Mouse (Mus musculus) MEL (cell line): ENCODE data around the gene Myo7a.

Experiments
- CHD2 ChIP-seq: IDR thresholded peaks from 2 replicates; pipeline ENCODE4 v1.6.1; 2011; ENCODE audit warnings: low read length, improper control_type of control experiment
- CTCF ChIP-seq, 3 experiments: IDR thresholded peaks in 2 of 3; conservative IDR thresholded peaks in 1 of 3; 2 replicates each; pipeline ENCODE4 v1.5.1; 2011 to 2012; ENCODE audit warnings: low read length in 3 of 3, low read depth in 2 of 3, mild to moderate bottlenecking in 2 of 3, improper control_type of control experiment in 1 of 3, inconsistent platforms in 1 of 3, mixed read lengths in 1 of 3, moderate library complexity in 1 of 3; ENCODE audit not compliant: control insufficient read depth in 1 of 3, insufficient read depth in 1 of 3, poor library complexity in 1 of 3, severe bottlenecking in 1 of 3
- POLR2A ChIP-seq, 2 experiments: IDR thresholded peaks; 2 replicates each; pipeline ENCODE4 v1.6.1; 2011 to 2012; ENCODE audit warnings: low read length in 2 of 2, mild to moderate bottlenecking in 2 of 2, control low read depth in 1 of 2, improper control_type of control experiment in 1 of 2, low read depth in 1 of 2, moderate library complexity in 1 of 2; ENCODE audit not compliant: control insufficient read depth in 1 of 2, insufficient read depth in 1 of 2, poor library complexity in 1 of 2
- POLR2AphosphoS2 ChIP-seq: IDR thresholded peaks from 2 replicates; pipeline ENCODE4 v1.6.1; 2011; ENCODE audit warnings: low read length, improper control_type of control experiment
- POLR2AphosphoS5 ChIP-seq: IDR thresholded peaks from 2 replicates; pipeline ENCODE4 v1.6.1; 2012; ENCODE audit warnings: low read depth, borderline replicate concordance, mild to moderate bottlenecking, inconsistent platforms, low read length, moderate library complexity, mixed read lengths
- USF2 ChIP-seq, 2 experiments: IDR thresholded peaks; 2 replicates each; pipeline ENCODE4 v1.6.1; 2011 to 2012; ENCODE audit warnings: improper control_type of control experiment in 2 of 2, low read length in 2 of 2, borderline replicate concordance in 1 of 2, inconsistent platforms in 1 of 2, low read depth in 1 of 2, mild to moderate bottlenecking in 1 of 2; ENCODE audit not compliant: insufficient read depth in 1 of 2

GRCm38 (mm10) chr7:98121673-98122072 is 2.3 kb upstream of the Myo7a start:
- TF ChIP-seq POLR2AphosphoS2 (no peak), CTCF (IDR thresholded peaks at IDR 0.05 in 2 of 3, conservative IDR thresholded peaks at IDR 0.05 in 1 of 3; ENCODE audit: control insufficient read depth in 1 of 3, insufficient read depth in 1 of 3, low read depth in 2 of 3, low read length in 3 of 3, poor library complexity in 1 of 3, severe bottlenecking in 1 of 3) (no peak), POLR2A (IDR thresholded peaks at IDR 0.05; ENCODE audit: control insufficient read depth in 1 of 2, insufficient read depth in 1 of 2, low read depth in 1 of 2, low read length in 2 of 2, poor library complexity in 1 of 2) (no peak), USF2 (IDR thresholded peaks at IDR 0.05; ENCODE audit: borderline replicate concordance in 1 of 2, insufficient read depth in 1 of 2, low read depth in 1 of 2, low read length in 2 of 2) (no peak), CHD2 (no peak), POLR2AphosphoS5 (no peak)
